Mouse (Mus musculus): ENCODE data around the gene Vmn1r166. TPM values are rescaled to one million over a fixed set of nuclear protein-coding genes. Genes with fewer than 3 reads are reported as not detected.
"Not testable (repeated sequence)": the region's sequence is repeated elsewhere in the genome, so short reads cannot be mapped to it uniquely, and the experiment has no call there.

Gene Vmn1r166
- not detected for polyA plus RNA-seq (2017; shearing (Covaris generic))

- ATAC-seq = not testable (repeated sequence)
Measured at GRCm38 (mm10) chr7:23251582-23251981, at the start of gene Vmn1r166. TSS of gene Vmn1r166 (minus strand) at chr7:23251682.

- not testable (repeated sequence) for ATAC-seq
Measured at GRCm38 (mm10) chr7:23300892-23301291, 49.4 kb upstream of the Vmn1r166 start, which contains the start of gene Nlrp4e. TSS of gene Nlrp4e (plus strand) at chr7:23301192.

GRCm38 (mm10) chr7:23278800-23279199 lies 27.3 kb upstream of the Vmn1r166 start, which contains the start of gene Gm6902:
TSS of gene Gm6902 (minus strand) at chr7:23278900.
- ATAC-seq = not testable (repeated sequence)

- not testable (repeated sequence) for ATAC-seq
Measured at GRCm38 (mm10) chr7:23217032-23217431, 34.5 kb downstream of the Vmn1r166 start, which contains the start of gene Vmn1r165. TSS of gene Vmn1r165 (plus strand) at chr7:23217332.

Other genes starting within 250 kb of the Vmn1r166 start
- gene Gm4216, start 231.8 kb downstream of the Vmn1r166 start, polyA plus RNA-seq (2017; shearing (Covaris generic)) = not detected
- gene Vmn1r163, start 196.1 kb downstream of the Vmn1r166 start, polyA plus RNA-seq (2017; shearing (Covaris generic)) = not detected
- gene Gm8720, start 184.2 kb downstream of the Vmn1r166 start, polyA plus RNA-seq (2017; shearing (Covaris generic)) = not detected
- not detected for gene Gm10662, start 107.2 kb downstream of the Vmn1r166 start, polyA plus RNA-seq (2017; shearing (Covaris generic))
- not detected for gene Vmn1r165, start 34.4 kb downstream of the Vmn1r166 start, polyA plus RNA-seq (2017; shearing (Covaris generic))
- gene Gm6902, start 27.2 kb upstream of the Vmn1r166 start, polyA plus RNA-seq (2017; shearing (Covaris generic)) = not detected
- not detected for gene Nlrp4e, start 49.5 kb upstream of the Vmn1r166 start, polyA plus RNA-seq (2017; shearing (Covaris generic))
- gene Nlrp5, start 134.2 kb upstream of the Vmn1r166 start, polyA plus RNA-seq (2017; shearing (Covaris generic)) = not detected